Mouse (Mus musculus) inflammation-experienced regulatory T-cells, adult 16 weeks (primary cell): ENCODE results near the gene Mttp. TPM values are rescaled to one million over a fixed set of nuclear protein-coding genes. Genes with fewer than 3 reads are reported as not detected.

Experiments
- polyA plus RNA-seq: library from polyadenylated mRNA; unstranded; fragments of 100-300 nt; shearing (Covaris generic); gene quantifications from one replicate; pipeline ENCODE4 v1.2.1, GENCODE M21; 2017

Gene Mttp
- polyA plus RNA-seq = 5.8 TPM

DNA sequence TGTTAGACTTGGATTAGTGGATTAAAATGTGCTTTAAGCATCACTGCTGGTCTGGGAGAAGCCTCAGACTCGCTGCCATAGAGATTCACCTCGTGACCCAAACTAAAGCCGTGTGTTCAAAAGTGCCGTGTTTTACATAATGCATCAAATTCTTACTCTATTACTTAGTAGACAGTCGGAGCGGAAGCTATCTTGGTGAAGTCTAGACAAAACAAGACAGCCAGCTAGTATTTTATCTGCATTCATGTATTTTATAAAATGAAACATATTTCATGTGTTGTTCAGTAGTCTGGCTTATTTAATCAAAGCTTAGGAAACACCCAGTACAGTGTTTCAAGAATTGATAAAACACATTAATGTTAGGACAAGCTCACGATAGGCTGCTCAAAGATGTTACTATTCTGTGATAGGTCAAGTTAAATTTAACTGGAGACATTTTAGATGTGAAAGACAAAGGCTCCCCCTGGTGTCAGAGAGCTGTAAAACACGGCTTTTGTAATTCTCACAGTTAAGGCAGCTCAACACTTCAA is at the start of gene Mttp:
Gene Mttp, minus strand, starts transcription at position 327 of the 530 bp plus-strand sequence.

DNA sequence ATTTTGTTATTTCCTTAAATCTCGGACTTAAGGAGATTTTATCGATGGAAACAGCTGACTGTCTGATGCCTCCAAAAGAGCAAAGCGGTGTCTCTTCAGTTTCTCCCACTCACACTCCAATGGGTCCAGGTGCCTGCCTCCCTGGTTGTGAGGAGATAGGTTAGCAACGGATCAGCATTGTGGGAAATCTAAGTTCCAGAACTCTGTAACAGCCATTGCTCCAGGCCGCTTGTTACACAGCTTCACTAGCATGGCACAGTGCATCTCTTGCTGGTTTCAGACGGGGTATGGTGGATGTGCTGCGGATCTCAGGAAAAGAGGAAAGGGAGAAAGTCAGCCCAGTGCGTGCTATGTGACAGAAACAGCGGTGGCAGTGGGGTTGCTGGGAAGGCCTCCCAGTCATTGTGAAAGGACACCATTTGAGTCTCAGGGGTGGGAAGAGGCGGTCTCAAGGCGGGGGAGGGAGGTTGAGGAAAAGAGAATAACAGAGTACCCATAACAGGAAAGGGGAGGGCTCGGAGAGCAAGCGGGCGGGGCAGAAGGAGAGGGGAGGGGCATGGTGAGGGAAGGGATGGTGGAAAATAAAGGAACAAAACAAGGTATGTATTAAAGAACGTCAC is 49.0 kb upstream of the Mttp start, which contains the start of gene 4930579F01Rik:
Gene 4930579F01Rik, minus strand, starts transcription at position 143 of the 620 bp plus-strand sequence.

GRCm38 (mm10) chr3:138143315-138144059 is 1.3 kb downstream of the Mttp start, which contains the start of gene Trmt10a:
Gene Trmt10a (plus strand): TSS chr3:138143448.

DNA sequence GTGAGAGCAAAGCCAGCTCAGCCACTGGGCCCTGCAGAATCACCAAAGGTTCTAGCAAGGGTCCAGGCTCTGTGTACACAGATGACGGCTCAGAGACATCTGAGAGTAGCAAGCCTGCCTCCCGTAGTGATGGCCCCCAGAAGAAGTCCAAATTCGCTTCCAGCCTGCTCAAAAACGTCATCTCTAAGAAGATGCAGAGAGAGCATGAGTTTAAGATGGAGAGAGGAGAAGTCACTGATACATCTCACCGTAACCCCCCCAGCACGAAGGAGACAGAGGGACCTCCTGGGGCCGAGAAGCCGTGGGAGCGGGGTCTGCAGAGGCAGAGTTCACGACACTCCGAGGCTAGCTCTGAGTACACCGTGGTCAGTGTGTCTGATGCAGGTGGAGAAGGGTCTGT is 77.5 kb downstream of the Mttp start, which contains the start of gene Gm5105:
Gene Gm5105, minus strand, starts transcription at position 101 of the 400 bp plus-strand sequence.

GRCm38 (mm10) chr3:138064732-138065645 is 79.8 kb downstream of the Mttp start, which contains the start of gene 1110002E22Rik:
Gene 1110002E22Rik (plus strand): TSS chr3:138065052.

Other genes with a start within 250 kb of the Mttp start
- gene Lamtor3, start 226.5 kb downstream of the Mttp start, polyA plus RNA-seq = 80.3 TPM
- 153 TPM for gene Dapp1, start 163.4 kb downstream of the Mttp start, polyA plus RNA-seq
- 0.05 TPM for gene 1110002E22Rik, start 79.9 kb downstream of the Mttp start, polyA plus RNA-seq
- gene Gm5105, start 77.6 kb downstream of the Mttp start, polyA plus RNA-seq = not detected
- gene Trmt10a, start 1.5 kb downstream of the Mttp start, polyA plus RNA-seq = 7.7 TPM
- gene 4930579F01Rik, start 48.9 kb upstream of the Mttp start, polyA plus RNA-seq = not detected
- gene Adh7, start 72.8 kb upstream of the Mttp start, polyA plus RNA-seq = not detected
- 4.6 TPM for gene Adh1, start 116.0 kb upstream of the Mttp start, polyA plus RNA-seq
- gene Adh6a, start 168.3 kb upstream of the Mttp start, polyA plus RNA-seq = not detected
- not detected for gene Adh6b, start 196.8 kb upstream of the Mttp start, polyA plus RNA-seq